14 mouse cellular contexts compared by ENCODE assay signal in genomic region chr7:84132704-84133103, GRCm38 (mm10). TPM values are rescaled to one million over a fixed set of nuclear protein-coding genes. Genes with fewer than 3 reads are reported as not detected.
A peak's percentile ranks its signal among the peaks of the same experiment; 100 is the strongest.
DNase-seq lines count a peak whose midpoint lies in the region; ATAC-seq lines count a peak whose summit lies in the region.
"Had no signal": no experiment of that assay in that cellular context is flagged by ENCODE, and none has a peak within 500 bp of the region (broad histone marks: within the 10 kb centered on the region; RNA-seq: fewer than 3 reads in every experiment).

No protein-coding gene starts in this region.

- H3K4me3 ChIP-seq in intestine, embryonic 15.5 days (replicated peaks) = no peak overlapping the region
- H3K4me3 ChIP-seq: embryonic facial prominence, embryonic 15.5 days had no signal

- H3K4me2 ChIP-seq in intestine, embryonic 15.5 days (replicated peaks) = no peak overlapping the region
- H3K4me2 ChIP-seq: embryonic facial prominence, embryonic 15.5 days had no signal

- 44% methylated on average over 1 of the region's 1 CpGs for WGBS in intestine, embryonic 15.5 days

- peak; percentile 15 for DNase-seq in gastrocnemius, adult 18-20 months (ENCODE audit: low spot score)
- no peak for DNase-seq in gastrocnemius, postnatal 14 days
- peak; percentile 36 for DNase-seq in urinary bladder, postnatal 14 days (ENCODE audit: low spot score)
- no peak for DNase-seq in urinary bladder, postnatal 25 days (ENCODE audit: low spot score)
- peak; percentile 74 to 76 for DNase-seq in lung, adult 18-20 months
- DNase-seq in right cerebral cortex, postnatal 36 days (ENCODE audit: low spot score in 2 of 2) = no peak
- DNase-seq in frontal cortex, postnatal 10 days (ENCODE audit: low spot score in 2 of 2) = no peak
- DNase-seq: B cell, adult 2 months; right cerebral cortex, postnatal 25 days had no signal

- H3K9me3 ChIP-seq in intestine, embryonic 15.5 days = no peaks in the 10 kb centered on the region
- H3K9me3 ChIP-seq: embryonic facial prominence, embryonic 15.5 days had no signal

- H3K9ac ChIP-seq in intestine, embryonic 15.5 days = no peak overlapping the region
- H3K9ac ChIP-seq: embryonic facial prominence, embryonic 15.5 days had no signal

- no peak overlapping the region for H3K27ac ChIP-seq in intestine, embryonic 15.5 days
- H3K27ac ChIP-seq: embryonic facial prominence, embryonic 15.5 days had no signal

- ATAC-seq in intestine, embryonic 15.5 days = no peak
- ATAC-seq: midbrain, embryonic 16.5 days had no signal

- no peaks in the 10 kb centered on the region for H3K36me3 ChIP-seq in intestine, embryonic 15.5 days
- H3K36me3 ChIP-seq: embryonic facial prominence, embryonic 15.5 days had no signal

- no peaks in the 10 kb centered on the region for H3K27me3 ChIP-seq in intestine, embryonic 15.5 days (replicated peaks)
- H3K27me3 ChIP-seq: embryonic facial prominence, embryonic 15.5 days had no signal

- intact Hi-C loops in gastrocnemius, postnatal 14 days (cut with DNase I; ENCODE audit: low total_unique reads) = no loop called here

- peaks cover 26% of the 10 kb centered on the region for H3K4me1 ChIP-seq in intestine, embryonic 15.5 days (replicated peaks)

RNA-seq across cellular contexts. Expression of gene Abhd17c, which starts 19.0 kb away (rescaled TPM):
- 1 to 10 TPM; 7.8 to 8.5 TPM for total RNA-seq in gastrocnemius, adult 18-20 months (2021)
- total RNA-seq in gastrocnemius, postnatal 14 days (2021) = 1 to 10 TPM; 4.4 to 5.6 TPM
- polyA plus RNA-seq in intestine, embryonic 15.5 days (2015; fragmentation: Nextera tagmentation; extraction: Ambion mirVana) = 90.4 and 95.3 TPM in 2 replicates

RNA-seq across cellular contexts. Expression of gene Cemip, which starts 46.4 kb away (rescaled TPM):
- total RNA-seq in gastrocnemius, adult 18-20 months (2021) = not detected
- under 1 TPM; 0.11 to 0.18 TPM for total RNA-seq in gastrocnemius, postnatal 14 days (2021)
- polyA plus RNA-seq in intestine, embryonic 15.5 days (2015; fragmentation: Nextera tagmentation; extraction: Ambion mirVana) = 0.44 and 0.49 TPM in 2 replicates
- total RNA-seq: neutrophil, adult 5-6 weeks had no signal
- polyA plus RNA-seq: liver, embryonic 16.5 days had no signal

Comparison
In these comparisons a context has a peak if more than half of its experiments do, and no peak if none do; other contexts are left out.
1. DNase-seq: peak in gastrocnemius, adult 18-20 months (single experiment), urinary bladder, postnatal 14 days (single experiment) and lung, adult 18-20 months (2 of 2); none in gastrocnemius, postnatal 14 days (single experiment), urinary bladder, postnatal 25 days (single experiment), right cerebral cortex, postnatal 36 days (0 of 2) and frontal cortex, postnatal 10 days (0 of 2).